Mouse (Mus musculus) gastrocnemius, postnatal 4 days (tissue): ENCODE measurements around the gene Cyp3a13. TPM values are rescaled to one million over a fixed set of nuclear protein-coding genes. Genes with fewer than 3 reads are reported as not detected.
A peak's percentile ranks its signal among the peaks of the same experiment; 100 is the strongest.
"Not testable (repeated sequence)": the region's sequence is repeated elsewhere in the genome, so short reads cannot be mapped to it uniquely, and the experiment has no call there.

Source experiments
- DNase-seq, 2 experiments: peaks; one replicate each; pipeline ENCODE4 v3.0.0; 2021 to 2022; ENCODE audit warnings: low spot score in 2 of 2, mixed read lengths in 2 of 2
- long read RNA-seq, 2 experiments: library from polyadenylated mRNA; stranded (forward); transcript quantifications; one replicate each; pipeline ENCODE4 v2.0.0; 2021
- total RNA-seq, 2 experiments: library from RNA; stranded (reverse); gene quantifications; 2 replicates each; pipeline ENCODE4 v1.2.3; 2021

The Cyp3a13 gene
- total RNA-seq, result under 1 TPM in 1 of 2 experiments, not detected in 1; 0.10 TPM
- long read RNA-seq, experiment 1, result 0 reads
- long read RNA-seq, experiment 2, result 0 reads

- DNase-seq, result no peak
These were observed at the start of gene Cyp3a13 for GRCm38 (mm10) chr5:137921532-137921931. Cyp3a13 (minus strand) TSS chr5:137921619.

GRCm38 (mm10) chr5:137966492-137966891 lies 45.1 kb upstream of the Cyp3a13 start:
- no peak for DNase-seq

GRCm38 (mm10) chr5:137962945-137963344 lies 41.5 kb upstream of the Cyp3a13 start, which contains the start of gene Gjc3:
Gjc3 (minus strand) TSS chr5:137963098.
- DNase-seq, result no peak

- DNase-seq, result no peak
These were observed 35.0 kb upstream of the Cyp3a13 start for GRCm38 (mm10) chr5:137956404-137956803.

GRCm38 (mm10) chr5:137951218-137951617 lies 29.8 kb upstream of the Cyp3a13 start:
- DNase-seq, result peak in 1 of 2 experiments; percentile 18

- no peak for DNase-seq
These were observed 25.9 kb upstream of the Cyp3a13 start for GRCm38 (mm10) chr5:137947303-137947702.

GRCm38 (mm10) chr5:137943133-137943532 lies 21.7 kb upstream of the Cyp3a13 start:
- DNase-seq, result no peak

GRCm38 (mm10) chr5:137940948-137941347 lies 19.5 kb upstream of the Cyp3a13 start:
- DNase-seq, result no peak

GRCm38 (mm10) chr5:137937238-137937637 lies 15.8 kb upstream of the Cyp3a13 start:
- no peak for DNase-seq

- no peak for DNase-seq
These were observed 15.1 kb upstream of the Cyp3a13 start for GRCm38 (mm10) chr5:137936486-137936885.

GRCm38 (mm10) chr5:137933934-137934333 lies 12.5 kb upstream of the Cyp3a13 start:
- DNase-seq, result not testable (repeated sequence)

- no peak for DNase-seq
These were observed 7.0 kb upstream of the Cyp3a13 start for GRCm38 (mm10) chr5:137928439-137928838.

GRCm38 (mm10) chr5:137922171-137922570 lies 752 bp upstream of the Cyp3a13 start:
- no peak for DNase-seq

- no peak for DNase-seq
These were observed 5.9 kb downstream of the Cyp3a13 start for GRCm38 (mm10) chr5:137915550-137915949.

GRCm38 (mm10) chr5:137914508-137914907 lies 6.9 kb downstream of the Cyp3a13 start:
- DNase-seq, result no peak

GRCm38 (mm10) chr5:137909564-137910262 lies 11.7 kb downstream of the Cyp3a13 start:
- no peak for DNase-seq

GRCm38 (mm10) chr5:137897812-137898211 lies 23.6 kb downstream of the Cyp3a13 start:
- no peak for DNase-seq

- no peak for DNase-seq
These were observed 28.5 kb downstream of the Cyp3a13 start for GRCm38 (mm10) chr5:137892954-137893353.

- no peak for DNase-seq
These were observed 33.8 kb downstream of the Cyp3a13 start for GRCm38 (mm10) chr5:137887666-137888065.

GRCm38 (mm10) chr5:137885894-137886293 lies 35.5 kb downstream of the Cyp3a13 start:
- peak in 1 of 2 experiments; percentile 41 for DNase-seq

- DNase-seq, result no peak
These were observed 38.1 kb downstream of the Cyp3a13 start for GRCm38 (mm10) chr5:137883345-137883744.

- no peak for DNase-seq
These were observed 38.5 kb downstream of the Cyp3a13 start for GRCm38 (mm10) chr5:137882922-137883321.

GRCm38 (mm10) chr5:137877860-137878259 lies 43.6 kb downstream of the Cyp3a13 start:
- DNase-seq, result peak in 1 of 2 experiments; percentile 19
